Mouse (Mus musculus) cerebellum, adult 18-20 months (tissue): ENCODE measurements around the gene Pitx2.

Experiments used
- DNase-seq, 2 experiments: peaks; one replicate each; pipeline ENCODE4 v3.0.0; 2021

Gene Pitx2

DNA sequence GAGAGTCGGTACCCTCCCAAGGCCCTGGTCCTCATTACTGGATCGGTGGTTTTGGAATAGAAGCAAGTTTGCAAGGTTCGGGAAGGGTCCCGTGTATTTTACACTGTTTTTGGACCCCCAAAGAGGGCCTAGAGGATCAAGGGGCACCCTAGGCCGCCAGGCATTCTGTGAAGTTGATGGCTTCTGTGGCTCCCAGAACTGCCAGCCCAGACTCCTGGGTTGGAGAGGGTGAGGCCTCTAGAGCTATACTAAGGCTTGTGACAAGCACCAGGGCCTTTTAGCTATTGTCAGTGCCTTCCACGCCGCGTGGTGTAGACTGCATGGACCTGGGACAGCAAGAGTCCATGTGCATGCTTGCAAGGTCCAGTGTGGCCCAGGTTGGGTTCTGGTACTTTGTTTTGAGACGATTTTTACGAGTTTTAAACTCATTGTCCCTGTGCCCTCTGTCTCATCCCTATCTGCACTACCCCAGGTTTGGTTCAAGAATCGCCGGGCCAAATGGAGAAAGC is 18.2 kb downstream of the Pitx2 start:
- DNase-seq, result no peak

DNA sequence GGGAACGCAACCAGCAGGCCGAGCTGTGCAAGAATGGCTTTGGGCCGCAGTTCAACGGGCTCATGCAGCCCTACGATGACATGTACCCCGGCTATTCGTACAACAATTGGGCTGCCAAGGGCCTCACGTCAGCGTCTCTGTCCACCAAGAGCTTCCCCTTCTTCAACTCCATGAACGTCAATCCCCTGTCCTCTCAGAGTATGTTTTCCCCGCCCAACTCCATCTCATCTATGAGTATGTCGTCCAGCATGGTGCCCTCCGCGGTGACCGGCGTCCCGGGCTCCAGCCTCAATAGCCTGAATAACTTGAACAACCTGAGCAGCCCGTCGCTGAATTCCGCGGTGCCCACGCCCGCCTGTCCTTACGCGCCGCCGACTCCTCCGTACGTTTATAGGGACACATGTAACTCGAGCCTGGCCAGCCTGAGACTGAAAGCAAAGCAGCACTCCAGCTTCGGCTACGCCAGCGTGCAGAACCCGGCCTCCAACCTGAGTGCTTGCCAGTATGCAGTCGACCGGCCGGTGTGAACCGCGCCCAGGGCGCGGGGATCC is 18.8 kb downstream of the Pitx2 start:
- DNase-seq, result no peak

GRCm38 (mm10) chr3:129220086-129220670 is 20.5 kb downstream of the Pitx2 start:
- no peak for DNase-seq

GRCm38 (mm10) chr3:129220681-129221379 is 21.2 kb downstream of the Pitx2 start:
- DNase-seq, result no peak

- no peak for DNase-seq
These were observed 21.9 kb downstream of the Pitx2 start for GRCm38 (mm10) chr3:129221380-129222260.

DNA sequence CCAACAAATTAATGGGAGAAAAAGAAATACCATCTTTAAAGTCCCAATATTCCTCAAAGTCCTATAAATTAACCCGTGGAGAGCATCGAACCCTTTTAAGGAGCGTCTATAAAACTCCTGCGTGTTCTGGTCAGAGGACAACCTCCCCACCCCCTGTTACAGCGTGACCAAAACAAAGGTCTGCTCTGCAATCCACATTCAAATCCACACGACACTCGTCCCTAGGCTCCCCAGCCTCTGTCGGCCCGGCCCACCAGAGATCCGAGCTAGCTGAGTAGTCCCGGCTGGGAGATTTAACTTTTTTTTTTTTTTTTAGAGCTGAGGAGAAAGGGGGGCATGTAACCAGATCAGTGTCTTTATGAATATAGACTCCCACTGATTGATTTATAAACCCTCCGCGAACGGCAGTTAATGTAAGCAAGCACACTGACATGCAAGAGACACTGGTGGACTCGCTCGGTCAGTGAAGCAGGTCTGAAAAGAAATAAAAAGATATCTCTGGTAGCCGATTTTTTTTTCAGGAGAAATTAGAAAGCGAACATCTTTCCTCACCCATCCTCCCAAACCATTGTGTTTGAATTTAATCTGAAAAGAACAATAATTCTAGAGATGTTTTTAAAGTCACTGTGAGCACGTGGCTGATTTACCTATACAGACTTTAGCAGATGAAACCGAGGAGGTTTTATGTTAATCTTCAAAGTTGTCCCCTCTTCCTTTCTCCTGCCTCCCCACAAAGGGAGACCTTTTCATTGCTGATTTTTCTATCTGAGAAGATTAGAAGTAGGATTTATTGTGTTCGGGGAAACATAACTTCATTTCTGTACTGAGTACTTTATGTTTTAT is 23.0 kb downstream of the Pitx2 start:
- DNase-seq, result no peak

GRCm38 (mm10) chr3:129223401-129223800 is 23.7 kb downstream of the Pitx2 start:
- no peak for DNase-seq

GRCm38 (mm10) chr3:129223964-129224805 is 24.5 kb downstream of the Pitx2 start:
- no peak for DNase-seq

DNA sequence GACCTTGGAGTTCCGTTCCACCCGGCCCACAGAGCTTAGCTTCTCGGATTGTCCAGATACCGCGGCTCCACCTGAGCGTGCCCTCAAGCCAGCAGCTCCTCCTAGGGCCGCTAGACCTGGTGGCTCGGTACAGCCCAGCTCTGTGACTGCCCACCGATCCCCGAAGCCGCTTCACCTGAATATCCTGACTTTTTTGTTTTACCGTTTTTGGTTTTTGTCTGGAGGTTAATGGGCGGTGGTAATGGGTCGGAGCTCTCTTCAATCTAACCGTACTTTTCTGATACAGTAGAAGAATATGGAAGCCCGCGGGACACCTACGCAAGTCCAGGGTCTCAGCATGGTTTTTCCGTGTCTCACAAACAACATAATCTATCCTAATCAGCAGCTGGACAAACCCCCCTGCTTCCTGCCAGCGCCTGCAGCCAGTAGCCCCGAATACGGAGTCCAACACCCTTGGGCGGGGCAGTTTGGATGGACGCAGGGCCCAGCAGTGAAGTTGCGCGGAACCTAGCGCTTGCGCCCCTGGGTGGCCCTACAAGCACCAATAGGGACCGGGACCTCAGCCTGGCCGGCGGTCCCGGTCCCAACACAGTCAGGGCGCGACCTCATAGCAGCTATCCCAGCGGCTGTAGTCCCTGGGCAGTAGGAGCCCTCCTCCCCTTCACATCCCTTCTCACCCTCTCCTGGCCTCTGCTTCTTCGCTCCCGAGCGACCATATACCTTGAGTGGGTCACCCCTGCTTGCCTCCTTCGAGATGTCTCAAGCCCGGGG is 25.3 kb downstream of the Pitx2 start:
- DNase-seq, result no peak

GRCm38 (mm10) chr3:129225577-129226289 is 26.1 kb downstream of the Pitx2 start:
- DNase-seq, result no peak

- DNase-seq, result no peak
These were observed 27.0 kb downstream of the Pitx2 start for GRCm38 (mm10) chr3:129226681-129227080.

DNA sequence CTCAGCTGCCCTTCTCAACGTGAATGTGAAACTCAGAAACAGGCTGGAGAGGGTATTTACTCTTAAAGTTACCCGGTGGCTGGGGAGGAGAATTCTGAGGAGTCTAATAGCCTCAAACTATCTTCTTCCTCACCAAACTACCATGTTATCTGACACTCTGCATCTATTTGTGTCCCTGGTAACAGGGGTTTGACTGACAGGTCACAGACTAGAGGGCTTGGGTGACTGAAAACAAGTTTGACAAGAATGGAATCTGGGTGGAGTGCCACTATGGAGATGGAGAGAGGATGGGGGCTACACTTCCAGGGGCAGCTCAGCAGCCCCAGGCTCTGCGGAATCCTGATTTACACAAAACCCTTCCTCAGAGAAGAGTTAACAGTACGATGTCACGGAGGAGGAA is 27.7 kb downstream of the Pitx2 start:
- DNase-seq, result no peak

DNA sequence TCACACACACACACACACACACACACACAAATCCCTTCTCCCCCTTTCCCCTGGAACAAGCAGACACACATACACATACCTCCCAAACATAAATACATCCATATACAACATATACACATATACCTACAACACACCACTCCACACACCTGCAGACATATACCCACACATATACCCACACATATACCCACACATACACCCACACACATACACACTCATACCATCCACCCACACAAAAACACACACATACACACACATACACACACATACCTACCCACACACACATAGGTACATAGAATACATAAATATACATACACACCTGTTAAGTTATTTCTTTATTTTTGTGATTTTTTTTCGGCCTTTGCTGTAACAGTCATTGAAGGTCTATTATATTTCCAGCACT is 38.3 kb downstream of the Pitx2 start:
- DNase-seq, result no peak

DNA sequence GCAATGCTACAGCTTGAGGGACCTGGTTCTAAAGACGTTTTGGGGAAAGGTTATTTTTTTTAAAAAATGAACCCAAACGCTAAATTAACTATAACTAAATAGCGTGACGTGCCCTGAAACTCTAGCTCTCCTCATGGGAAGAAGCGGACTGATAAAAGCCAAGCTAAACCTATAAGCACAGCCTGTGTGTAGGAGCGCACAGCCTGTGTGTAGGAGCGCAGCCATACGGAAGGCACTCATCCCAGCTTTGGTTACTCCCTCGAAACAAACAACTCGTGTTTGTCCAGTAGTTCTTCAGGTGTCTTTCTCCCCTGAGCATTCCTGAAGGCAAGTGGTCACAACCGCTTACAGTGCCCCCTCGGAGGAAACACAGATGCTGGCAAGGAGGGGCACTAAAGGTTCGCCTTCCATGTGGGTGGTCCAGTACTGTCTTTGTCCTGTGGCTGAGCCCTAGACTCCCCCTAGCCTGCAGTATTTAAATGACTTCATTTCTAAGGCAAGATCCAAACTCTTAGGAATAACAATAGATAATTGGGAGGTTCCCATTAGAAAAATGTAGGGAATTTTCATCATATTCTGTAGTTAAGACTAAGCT is 39.1 kb downstream of the Pitx2 start:
- DNase-seq, result no peak

- DNase-seq, result no peak
These were observed 51.3 kb downstream of the Pitx2 start for GRCm38 (mm10) chr3:129250997-129251396.

- DNase-seq, result no peak
These were observed 54.6 kb downstream of the Pitx2 start for GRCm38 (mm10) chr3:129254246-129254645.

GRCm38 (mm10) chr3:129256283-129256682 is 56.6 kb downstream of the Pitx2 start:
- no peak for DNase-seq

DNA sequence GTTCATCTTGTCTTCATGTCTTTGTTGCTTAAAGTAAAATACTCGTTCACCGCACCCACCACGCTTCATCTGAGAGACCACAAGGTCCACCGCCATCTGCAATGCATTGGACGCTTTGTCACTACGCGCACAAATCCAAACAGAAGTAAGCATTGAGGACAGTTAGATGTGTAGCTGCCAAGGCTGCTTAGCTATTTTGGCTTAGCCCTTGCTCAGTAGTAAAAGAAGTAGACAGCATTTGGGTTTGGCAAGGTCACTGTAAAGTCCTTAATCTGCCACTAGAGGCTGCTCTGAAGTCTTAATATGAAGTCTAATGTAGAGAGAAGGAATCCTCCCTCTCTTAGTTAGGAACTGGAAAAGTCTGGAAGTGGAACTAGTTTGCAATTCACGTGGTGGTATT is 57.1 kb downstream of the Pitx2 start:
- no peak for DNase-seq

DNA sequence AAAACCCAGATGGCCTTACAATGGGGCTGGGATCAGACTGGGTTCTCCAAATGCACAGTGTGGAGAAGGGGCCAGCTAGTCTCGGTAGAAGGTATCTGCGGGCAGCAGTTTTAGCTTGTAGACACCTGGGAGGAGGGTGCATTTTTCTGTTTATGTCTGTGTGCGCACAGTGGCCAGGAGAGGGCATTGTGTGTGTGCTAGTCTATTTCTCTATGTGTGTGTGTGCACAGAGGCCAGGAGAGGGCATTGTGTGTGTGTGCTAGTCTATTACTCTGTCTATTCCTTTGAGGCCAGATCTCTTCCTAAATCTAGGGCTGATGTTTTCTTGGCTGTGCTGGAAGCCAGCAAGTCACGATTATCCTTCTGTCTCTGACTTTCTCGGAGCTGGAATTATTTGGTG is 58.8 kb downstream of the Pitx2 start:
- no peak for DNase-seq
